Mouse (Mus musculus): ENCODE results near the gene Irs1. TPM values are rescaled to one million over a fixed set of nuclear protein-coding genes. Genes with fewer than 3 reads are reported as not detected.

The Irs1 gene
- total and polyA plus RNA-seq, 3 experiments = 10.5 to 50.0 (median 39.9) TPM

DNA sequence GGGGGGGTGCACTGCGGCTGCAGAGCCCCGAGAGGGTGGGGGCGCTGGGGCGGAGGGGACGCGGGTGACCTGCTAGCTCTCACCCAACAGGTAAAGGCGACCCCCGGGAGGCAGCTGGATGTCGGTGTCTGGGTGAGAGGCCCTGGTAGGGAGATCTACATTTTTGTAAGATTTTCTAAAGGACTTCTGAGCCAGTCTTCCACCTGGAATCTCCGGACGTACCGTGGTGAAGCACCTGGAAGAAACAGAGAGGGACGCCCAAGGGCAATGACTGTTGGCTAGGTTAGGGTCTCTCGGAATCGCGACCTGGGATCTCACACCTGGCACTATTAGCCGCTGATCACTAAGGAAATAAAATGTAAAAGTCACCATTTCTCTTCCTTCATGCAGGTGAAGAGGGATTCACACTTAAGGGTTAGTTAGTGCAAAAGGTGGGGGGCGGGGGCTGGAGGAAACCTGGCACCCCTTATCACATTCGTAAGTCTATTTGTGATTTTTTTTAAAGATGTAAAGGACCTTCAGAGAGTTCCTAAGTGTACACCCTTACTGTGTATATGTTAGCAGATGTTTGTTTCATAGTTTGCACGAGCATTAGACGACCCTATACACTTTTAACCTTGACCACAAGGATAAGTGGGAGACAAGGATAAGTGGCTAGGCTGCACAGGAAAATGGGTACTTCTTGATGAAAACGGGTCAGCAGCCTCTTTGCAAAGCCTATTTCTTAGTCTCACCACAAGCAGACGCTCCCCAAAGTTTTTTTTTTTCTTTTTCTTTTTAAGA is 905 bp upstream of the Irs1 start:
- TF ChIP-seq CTCF (IDR thresholded peaks at IDR 0.05) = no peak
- TF ChIP-seq EP300 (IDR thresholded peaks at IDR 0.05; ENCODE audit: insufficient read depth, low read depth, low read length) = no peak
- no peak for TF ChIP-seq POLR2A (IDR thresholded peaks at IDR 0.05; ENCODE audit: insufficient read depth, low read depth, low read length)
- H3K4me1 ChIP-seq (ENCODE audit: control insufficient read depth, insufficient read depth, low read length) = no peaks in the 10 kb centered on the region; the same call in none of the 2 replicates
- H3K27ac ChIP-seq = peak overlapping the region; percentile 82
- H3K27me3 ChIP-seq (ENCODE audit: control insufficient read depth, insufficient read depth, low read length) = 0 out of 2 replicates have a peak, but pooled peaks cover 2% of the 10 kb centered on the region
- peak overlapping the region; percentile 67 for H3K4me3 ChIP-seq
- intact Hi-C loops (cut with DNase I) = loop anchor here (5.0 to 10.0 kb wide), 4 partner anchors 195 to 697 kb away; no protein-coding TSS in a partner anchor
- 3% methylated on average over 23 of the region's 23 CpGs for WGBS
- peaks cover 4% of the 10 kb centered on the region; the same call in 1 of the 2 replicates for H3K79me2 ChIP-seq (replicated peaks; ENCODE audit: control insufficient read depth, insufficient read depth, low read length)
- H3K36me3 ChIP-seq (ENCODE audit: control insufficient read depth, insufficient read depth, low read length) = no peaks in the 10 kb centered on the region
- DNase-seq = no peak
- peak overlapping the region; percentile 69 for H3K9ac ChIP-seq (ENCODE audit: low read depth, low read length)

DNA sequence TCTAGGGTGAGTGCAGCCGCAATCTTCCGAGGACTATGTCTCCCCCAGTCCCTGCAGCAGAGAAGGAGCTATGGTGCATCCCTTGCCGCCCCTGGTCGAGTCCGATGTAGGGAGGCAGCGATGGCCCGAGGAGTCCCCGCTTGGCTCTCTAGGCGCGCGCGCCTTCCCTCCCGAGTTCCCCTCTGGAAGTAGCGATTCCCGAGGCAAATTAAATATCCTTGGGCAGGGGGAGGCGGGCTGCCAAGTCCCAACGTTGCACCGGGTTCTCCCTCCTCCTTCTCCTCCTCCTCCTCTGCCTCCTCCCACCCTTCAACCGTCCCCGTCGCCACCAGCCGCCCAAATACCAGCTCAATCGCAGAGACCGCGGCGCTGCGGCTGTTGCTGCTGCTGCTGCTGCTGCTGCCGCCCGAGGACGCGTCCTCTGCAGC is 479 bp downstream of the Irs1 start:
- Histone ChIP-seq H3K9ac (ENCODE audit: low read depth, low read length) (peak overlapping the region; percentile 69), H3K36me3 (ENCODE audit: control insufficient read depth, insufficient read depth, low read length) (no peaks in the 10 kb centered on the region), H3K4me3 (peak overlapping the region; percentile 67), H3K27me3 (ENCODE audit: control insufficient read depth, insufficient read depth, low read length) (0 out of 2 replicates have a peak, but pooled peaks cover 2% of the 10 kb centered on the region), H3K4me1 (ENCODE audit: control insufficient read depth, insufficient read depth, low read length) (no peaks in the 10 kb centered on the region; the same call in none of the 2 replicates), H3K27ac (peak overlapping the region; percentile 82), H3K79me2 (replicated peaks; ENCODE audit: control insufficient read depth, insufficient read depth, low read length) (peaks cover 8% of the 10 kb centered on the region; the same call in 1 of the 2 replicates)
- TF ChIP-seq CTCF (IDR thresholded peaks at IDR 0.05) (no peak), POLR2A (IDR thresholded peaks at IDR 0.05; ENCODE audit: insufficient read depth, low read depth, low read length) (peak; percentile 81)
- intact Hi-C loops (cut with DNase I) = loop anchor here (5.0 to 10.0 kb wide), 4 partner anchors 193 to 696 kb away; no protein-coding TSS in a partner anchor
- WGBS = under 1% methylated on average over 31 of the region's 31 CpGs
- DNase-seq = peak; percentile 88

DNA sequence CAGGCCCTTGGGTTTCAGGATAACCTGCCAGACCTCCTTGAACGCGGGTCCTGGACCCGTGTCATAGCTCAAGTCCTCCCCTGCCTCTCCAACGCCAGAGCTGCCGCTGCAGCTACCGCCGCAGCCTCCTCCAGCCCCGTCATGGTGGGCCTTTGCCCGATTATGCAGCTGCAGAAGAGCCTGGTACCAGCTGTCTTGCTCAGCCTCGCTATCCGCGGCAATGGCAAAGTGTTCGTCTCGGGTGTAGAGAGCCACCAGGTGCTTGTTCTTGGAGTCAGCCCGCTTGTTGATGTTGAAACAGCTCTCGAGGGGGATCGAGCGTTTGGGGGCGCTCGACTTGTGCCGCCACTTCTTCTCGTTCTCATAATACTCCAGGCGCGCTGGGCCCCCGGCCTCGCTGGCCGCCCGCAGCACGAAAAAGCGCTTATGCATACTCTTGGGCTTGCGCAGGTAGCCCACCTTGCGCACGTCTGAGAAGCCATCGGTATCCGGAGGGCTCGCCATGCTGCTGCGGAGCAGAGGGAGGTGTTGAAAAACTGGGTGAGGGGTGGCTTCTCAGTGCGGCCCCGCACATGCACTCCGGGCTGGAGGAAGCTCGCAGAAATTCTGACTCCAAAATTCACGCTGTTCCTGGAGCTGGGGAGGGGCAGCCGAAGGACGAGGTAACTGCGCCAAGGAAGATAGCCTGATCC is 1.1 kb downstream of the Irs1 start:
- Histone ChIP-seq H3K27me3 (ENCODE audit: control insufficient read depth, insufficient read depth, low read length) (0 out of 2 replicates have a peak, but pooled peaks cover 2% of the 10 kb centered on the region), H3K27ac (peak overlapping the region; percentile 82), H3K36me3 (ENCODE audit: control insufficient read depth, insufficient read depth, low read length) (no peaks in the 10 kb centered on the region), H3K79me2 (replicated peaks; ENCODE audit: control insufficient read depth, insufficient read depth, low read length) (peaks cover 8% of the 10 kb centered on the region; the same call in 1 of the 2 replicates), H3K9ac (ENCODE audit: low read depth, low read length) (peak overlapping the region; percentile 69), H3K4me3 (peak overlapping the region; percentile 67), H3K4me1 (ENCODE audit: control insufficient read depth, insufficient read depth, low read length) (no peaks in the 10 kb centered on the region; the same call in none of the 2 replicates)
- WGBS = 1% methylated on average over 45 of the region's 45 CpGs
- intact Hi-C loops (cut with DNase I) = loop anchor here (5.0 to 10.0 kb wide), 7 partner anchors 193 to 695 kb away; no protein-coding TSS in a partner anchor
- peak; percentile 32 for TF ChIP-seq CTCF (IDR thresholded peaks at IDR 0.05)
- TF ChIP-seq EP300 (IDR thresholded peaks at IDR 0.05; ENCODE audit: insufficient read depth, low read depth, low read length) = no peak
- no peak for TF ChIP-seq POLR2A (IDR thresholded peaks at IDR 0.05; ENCODE audit: insufficient read depth, low read depth, low read length)
- DNase-seq = peak; percentile 67 to 72

DNA sequence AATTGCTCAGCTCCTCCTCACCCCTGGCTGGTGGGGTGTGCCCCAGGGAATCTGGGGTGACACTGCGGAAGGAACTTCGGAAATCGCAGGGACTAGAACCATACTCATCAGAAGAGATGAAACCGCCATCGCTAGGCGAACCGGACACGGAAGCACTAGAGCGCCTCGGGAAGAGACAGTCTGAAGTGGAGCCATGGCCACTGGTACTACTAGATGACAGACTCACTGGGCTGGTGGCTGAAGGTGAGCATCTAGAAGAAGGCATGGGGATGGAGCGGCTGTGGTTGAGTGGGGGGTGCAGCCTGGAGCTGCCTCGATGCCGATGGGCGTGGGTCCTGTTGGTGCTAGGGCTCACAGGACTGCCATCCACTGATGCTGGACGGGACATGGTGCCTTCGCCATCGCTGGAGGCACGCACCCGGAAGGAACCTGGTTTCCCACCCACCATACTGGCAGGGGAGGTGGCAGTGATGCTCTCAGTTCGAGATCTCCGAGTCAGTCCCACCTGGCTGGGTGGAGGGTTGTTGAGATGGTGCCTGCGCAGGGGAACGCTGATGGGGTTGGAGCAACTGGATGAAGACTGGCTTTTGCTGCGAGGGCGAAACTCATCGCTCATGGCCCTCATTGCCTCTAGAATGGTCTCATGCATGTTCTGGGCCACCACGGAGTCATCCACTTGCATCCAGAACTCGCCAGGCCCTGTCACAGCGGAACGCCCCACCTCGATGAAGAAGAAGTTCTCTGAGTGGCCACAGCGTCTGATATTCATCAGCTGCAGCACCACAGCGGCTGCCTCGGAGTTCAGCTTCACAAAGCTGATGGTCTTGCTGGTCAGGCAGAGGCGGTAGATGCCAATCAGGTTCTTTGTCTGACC is 1.9 kb downstream of the Irs1 start:
- WGBS = 55% methylated on average over 35 of the region's 35 CpGs
- Histone ChIP-seq H3K27ac (peak overlapping the region; percentile 82), H3K79me2 (replicated peaks; ENCODE audit: control insufficient read depth, insufficient read depth, low read length) (peaks cover 8% of the 10 kb centered on the region; the same call in 1 of the 2 replicates), H3K9ac (ENCODE audit: low read depth, low read length) (peak overlapping the region; percentile 69), H3K27me3 (ENCODE audit: control insufficient read depth, insufficient read depth, low read length) (0 out of 2 replicates have a peak, but pooled peaks cover 2% of the 10 kb centered on the region), H3K36me3 (ENCODE audit: control insufficient read depth, insufficient read depth, low read length) (no peaks in the 10 kb centered on the region), H3K4me1 (ENCODE audit: control insufficient read depth, insufficient read depth, low read length) (no peaks in the 10 kb centered on the region; the same call in none of the 2 replicates), H3K4me3 (peak overlapping the region; percentile 67)
- DNase-seq = no peak
- intact Hi-C loops (cut with DNase I) = loop anchor here (5.0 to 10.0 kb wide), 3 partner anchors 275 to 592 kb away; no protein-coding TSS in a partner anchor
- TF ChIP-seq POLR2A (IDR thresholded peaks at IDR 0.05; ENCODE audit: insufficient read depth, low read depth, low read length) (no peak), EP300 (IDR thresholded peaks at IDR 0.05; ENCODE audit: insufficient read depth, low read depth, low read length) (no peak), CTCF (IDR thresholded peaks at IDR 0.05) (no peak)

DNA sequence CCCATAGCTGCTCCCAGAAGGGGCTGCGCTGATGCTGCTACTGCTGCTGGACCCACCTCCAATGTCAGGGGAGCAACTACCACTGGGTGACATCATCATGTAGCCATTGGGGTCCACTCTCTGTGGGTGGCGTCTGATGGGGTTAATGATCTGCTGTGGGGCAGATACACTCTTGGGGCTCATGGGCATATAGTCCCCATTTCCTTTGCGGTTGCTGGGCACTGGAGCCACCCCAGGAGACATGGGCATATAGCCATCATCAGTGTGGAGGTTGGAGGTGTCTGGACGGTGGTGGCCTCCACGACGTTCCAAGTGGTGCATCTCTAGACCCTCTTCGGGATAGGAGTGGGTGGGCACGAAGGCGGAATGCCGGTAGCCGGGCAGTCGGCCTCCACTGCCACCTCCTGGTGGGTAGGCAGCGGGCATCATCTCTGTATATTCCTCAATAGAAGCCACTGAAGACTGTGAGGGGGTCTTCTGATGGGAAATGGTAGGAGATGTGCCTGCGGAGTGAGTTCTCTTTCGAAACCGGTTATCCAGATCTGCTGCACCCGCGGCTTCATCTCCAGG is 2.7 kb downstream of the Irs1 start:
- Histone ChIP-seq H3K4me1 (ENCODE audit: control insufficient read depth, insufficient read depth, low read length) (peaks cover 1% of the 10 kb centered on the region), H3K9ac (ENCODE audit: low read depth, low read length) (peak overlapping the region; percentile 89), H3K4me3 (peak overlapping the region; percentile 67), H3K79me2 (replicated peaks; ENCODE audit: control insufficient read depth, insufficient read depth, low read length) (peaks cover 8% of the 10 kb centered on the region; the same call in 1 of the 2 replicates), H3K36me3 (ENCODE audit: control insufficient read depth, insufficient read depth, low read length) (no peaks in the 10 kb centered on the region), H3K27me3 (ENCODE audit: control insufficient read depth, insufficient read depth, low read length) (0 out of 2 replicates have a peak, but pooled peaks cover 2% of the 10 kb centered on the region), H3K27ac (peak overlapping the region; percentile 82)
- WGBS = 66% methylated on average over 18 of the region's 18 CpGs
- intact Hi-C loops (cut with DNase I) = loop anchor here (5.0 to 10.0 kb wide), 3 partner anchors 274 to 591 kb away; no protein-coding TSS in a partner anchor
- TF ChIP-seq CTCF (IDR thresholded peaks at IDR 0.05) (peak; percentile 68), EP300 (IDR thresholded peaks at IDR 0.05; ENCODE audit: insufficient read depth, low read depth, low read length) (no peak), POLR2A (IDR thresholded peaks at IDR 0.05; ENCODE audit: insufficient read depth, low read depth, low read length) (no peak)
- peak in 1 of 2 experiments; percentile 51 for DNase-seq
